16 mouse cellular contexts compared by ENCODE assay signal in genomic region chr13:35211834-35212233, GRCm38 (mm10).
A peak's percentile ranks its signal among the peaks of the same experiment; 100 is the strongest.
DNase-seq lines count a peak whose midpoint lies in the region; ATAC-seq and TF ChIP-seq lines count a peak whose summit lies in the region.
"Had no signal": no experiment of that assay in that cellular context is flagged by ENCODE, and none has a peak within 500 bp of the region (broad histone marks: within the 10 kb centered on the region; RNA-seq: fewer than 3 reads in every experiment).

No protein-coding gene starts in this region.

- no peak overlapping the region for H3K4me2 ChIP-seq in hindbrain, embryonic 14.5 days (replicated peaks)

- peaks cover 22% of the 10 kb centered on the region for H3K4me1 ChIP-seq in megakaryocyte, embryonic 14.5 days
- H3K4me1 ChIP-seq in testis, adult 2 months (ENCODE audit: control insufficient read depth, insufficient read depth, low read length), result no peaks in the 10 kb centered on the region
- H3K4me1 ChIP-seq in hindbrain, embryonic 14.5 days (replicated peaks; ENCODE audit: control insufficient read depth, insufficient read depth, low read length), result no peaks in the 10 kb centered on the region

- H3K4me3 ChIP-seq in megakaryocyte, embryonic 14.5 days (replicated peaks), result peak overlapping the region; percentile 64
- peak overlapping the region; percentile 58 for H3K4me3 ChIP-seq in testis, adult 2 months (ENCODE audit: control insufficient read depth, low read depth, low read length)
- H3K4me3 ChIP-seq in hindbrain, embryonic 14.5 days (replicated peaks; ENCODE audit: low read length), result no peak overlapping the region

- peaks cover 2% of the 10 kb centered on the region for H3K27me3 ChIP-seq in megakaryocyte, embryonic 14.5 days (replicated peaks)
- H3K27me3 ChIP-seq in testis, adult 2 months (ENCODE audit: control insufficient read depth, insufficient read depth, low read length), result no peaks in the 10 kb centered on the region
- no peaks in the 10 kb centered on the region for H3K27me3 ChIP-seq in hindbrain, embryonic 14.5 days (ENCODE audit: control insufficient read depth, insufficient read depth, low read length)
- H3K27me3 ChIP-seq: CH12.LX, Patski had no signal

- ATAC-seq in megakaryocyte, adult 5-6 weeks (ENCODE audit: poor library complexity, severe bottlenecking), result no peak
- no peak for ATAC-seq in CD4-positive, CD25-positive, alpha-beta regulatory T cell, adult 4 months
- ATAC-seq in hindbrain, embryonic 14.5 days (ENCODE audit: low FRiP score), result no peak
- ATAC-seq: activated CD4-positive, CD25-positive, alpha-beta regulatory T cell, adult 4 months; Patski had no signal

- H3K27ac ChIP-seq in testis, adult 2 months (ENCODE audit: control insufficient read depth, insufficient read depth, low read depth, low read length), result no peak overlapping the region
- H3K27ac ChIP-seq in hindbrain, embryonic 14.5 days, result no peak overlapping the region

- peak; percentile 91; the same call in 1 of the 2 replicates for TF ChIP-seq POLR2A in testis, adult 2 months (IDR thresholded peaks at IDR 0.05; ENCODE audit: control insufficient read depth, low read depth, low read length)

- no peaks in the 10 kb centered on the region for H3K36me3 ChIP-seq in megakaryocyte, embryonic 14.5 days (replicated peaks; ENCODE audit: low read length)
- H3K36me3 ChIP-seq in testis, adult 2 months (ENCODE audit: control insufficient read depth, insufficient read depth, low read length), result no peaks in the 10 kb centered on the region
- H3K36me3 ChIP-seq in hindbrain, embryonic 14.5 days (replicated peaks; ENCODE audit: control insufficient read depth, insufficient read depth), result no peaks in the 10 kb centered on the region
- H3K36me3 ChIP-seq: G1E had no signal

- WGBS in hindbrain, embryonic 14.5 days, result 96% methylated on average over 9 of the region's 9 CpGs

- H3K9me3 ChIP-seq in megakaryocyte, embryonic 14.5 days, result peaks cover 6% of the 10 kb centered on the region; the same call in 1 of the 2 replicates
- no peaks in the 10 kb centered on the region for H3K9me3 ChIP-seq in hindbrain, embryonic 14.5 days (ENCODE audit: control insufficient read depth, low read length)
- H3K9me3 ChIP-seq: G1E had no signal

- DNase-seq in testis, postnatal 10 days (ENCODE audit: low spot score), result no peak
- DNase-seq in R1 (ENCODE audit: low read depth, low spot score), result peak; percentile 28
- DNase-seq in testis, postnatal 14 days (ENCODE audit: low spot score), result peak; percentile 8
- no peak for DNase-seq in hindbrain, embryonic 14.5 days (ENCODE audit: low spot score)
- DNase-seq: adrenal gland, adult 8-10 months; adrenal gland, postnatal 25 days; adrenal gland, postnatal 36 days; B cell, adult 2 months had no signal

- TF ChIP-seq CTCF in testis, adult 2 months (IDR thresholded peaks at IDR 0.05; ENCODE audit: control insufficient read depth, insufficient read depth, insufficient replicate concordance, low read depth, low read length), result no peak; the same call in 1 of the 2 replicates

- no peak overlapping the region for H3K9ac ChIP-seq in hindbrain, embryonic 14.5 days

Comparison
In these comparisons a context has a peak if more than half of its experiments do, and no peak if none do; other contexts are left out.
1. DNase-seq: peak in R1 (single experiment) and testis, postnatal 14 days (single experiment); none in testis, postnatal 10 days (single experiment) and hindbrain, embryonic 14.5 days (single experiment).